Mouse (Mus musculus) megakaryocyte progenitor cell, adult 5-6 weeks (primary cell): ENCODE results near the gene Cldn7. TPM values are rescaled to one million over a fixed set of nuclear protein-coding genes. Genes with fewer than 3 reads are reported as not detected.

Source experiments
- ATAC-seq: replicated peaks from 2 replicates; pipeline ENCODE4 v1.8.0; 2016; ENCODE audit warnings: mild to moderate bottlenecking, moderate TSS enrichment, inconsistent platforms; ENCODE audit not compliant: poor library complexity
- total RNA-seq, 2 experiments: library from RNA; stranded (forward) in 1 of 2; stranded (reverse) in 1 of 2; fragments of 157-497, 149-512 nt in 1 of 2; fragments of 200-1000 nt in 1 of 2; gene quantifications; 2 replicates each; pipeline versions ENCODE4 v1.2.3 to v1.2.4; 2015 to 2017

Gene Cldn7
- total RNA-seq, 2 experiments from 2014 or later, result not detected

- no peak for ATAC-seq
Observed at GRCm38 (mm10) chr11:69984431-69984830, 19.9 kb downstream of the Cldn7 start.

GRCm38 (mm10) chr11:69989949-69990348 lies 25.4 kb downstream of the Cldn7 start:
- no peak for ATAC-seq

- ATAC-seq, result peak; percentile 75
Observed at GRCm38 (mm10) chr11:69990850-69991691, 26.5 kb downstream of the Cldn7 start, which contains the start of gene Gabarap. TSS of gene Gabarap (plus strand) at chr11:69991143.

- no peak for ATAC-seq
Observed at GRCm38 (mm10) chr11:69991711-69992110, 27.1 kb downstream of the Cldn7 start.

GRCm38 (mm10) chr11:69992396-69992795 lies 27.8 kb downstream of the Cldn7 start:
- ATAC-seq, result no peak

GRCm38 (mm10) chr11:69992932-69993331 lies 28.4 kb downstream of the Cldn7 start:
- no peak for ATAC-seq

GRCm38 (mm10) chr11:69994401-69995090 lies 30.0 kb downstream of the Cldn7 start:
- no peak for ATAC-seq

GRCm38 (mm10) chr11:69995391-69995960 lies 30.9 kb downstream of the Cldn7 start, which contains the start of gene Phf23:
TSS of gene Phf23 (plus strand) at chr11:69995777.
- ATAC-seq, result peak; percentile 65

- no peak; the same call in 1 of the 2 replicates for ATAC-seq
Observed at GRCm38 (mm10) chr11:69996161-69997061, 31.8 kb downstream of the Cldn7 start.

- peak; percentile 36 for ATAC-seq
Observed at GRCm38 (mm10) chr11:69997070-69997509, 32.5 kb downstream of the Cldn7 start.

- no peak for ATAC-seq
Observed at GRCm38 (mm10) chr11:69998567-69999491, 34.2 kb downstream of the Cldn7 start.

- no peak for ATAC-seq
Observed at GRCm38 (mm10) chr11:69999666-70000065, 35.1 kb downstream of the Cldn7 start.

- peak; percentile 44 for ATAC-seq
Observed at GRCm38 (mm10) chr11:70000396-70000898, 35.9 kb downstream of the Cldn7 start, which contains the start of gene Dvl2. TSS of gene Dvl2 (plus strand) at chr11:70000595.

GRCm38 (mm10) chr11:70001159-70001558 lies 36.6 kb downstream of the Cldn7 start:
- ATAC-seq, result no peak

GRCm38 (mm10) chr11:70001865-70002264 lies 37.3 kb downstream of the Cldn7 start:
- peak; percentile 59 for ATAC-seq

GRCm38 (mm10) chr11:70002471-70002870 lies 37.9 kb downstream of the Cldn7 start:
- ATAC-seq, result no peak

- ATAC-seq, result peak; percentile 56
Observed at GRCm38 (mm10) chr11:70005521-70005920, 40.9 kb downstream of the Cldn7 start.

- ATAC-seq, result no peak
Observed at GRCm38 (mm10) chr11:70010033-70010432, 45.5 kb downstream of the Cldn7 start.

- ATAC-seq, result no peak
Observed at GRCm38 (mm10) chr11:70010548-70010947, 46.0 kb downstream of the Cldn7 start.
